Mouse (Mus musculus) adrenal gland, adult 8-10 months (tissue): ENCODE data around the gene Hibadh. TPM values are rescaled to one million over a fixed set of nuclear protein-coding genes. Genes with fewer than 3 reads are reported as not detected.
A peak's percentile ranks its signal among the peaks of the same experiment; 100 is the strongest.

Experiments used
- DNase-seq: peaks from one replicate; pipeline ENCODE4 v3.0.0; 2022
- total RNA-seq, 4 experiments: library from RNA; stranded (reverse); gene quantifications; 2 replicates each; pipeline ENCODE4 v1.2.4; 2022

Gene Hibadh
- total RNA-seq, 4 experiments from 2014 or later: 112 to 180 (median 143) TPM

DNA sequence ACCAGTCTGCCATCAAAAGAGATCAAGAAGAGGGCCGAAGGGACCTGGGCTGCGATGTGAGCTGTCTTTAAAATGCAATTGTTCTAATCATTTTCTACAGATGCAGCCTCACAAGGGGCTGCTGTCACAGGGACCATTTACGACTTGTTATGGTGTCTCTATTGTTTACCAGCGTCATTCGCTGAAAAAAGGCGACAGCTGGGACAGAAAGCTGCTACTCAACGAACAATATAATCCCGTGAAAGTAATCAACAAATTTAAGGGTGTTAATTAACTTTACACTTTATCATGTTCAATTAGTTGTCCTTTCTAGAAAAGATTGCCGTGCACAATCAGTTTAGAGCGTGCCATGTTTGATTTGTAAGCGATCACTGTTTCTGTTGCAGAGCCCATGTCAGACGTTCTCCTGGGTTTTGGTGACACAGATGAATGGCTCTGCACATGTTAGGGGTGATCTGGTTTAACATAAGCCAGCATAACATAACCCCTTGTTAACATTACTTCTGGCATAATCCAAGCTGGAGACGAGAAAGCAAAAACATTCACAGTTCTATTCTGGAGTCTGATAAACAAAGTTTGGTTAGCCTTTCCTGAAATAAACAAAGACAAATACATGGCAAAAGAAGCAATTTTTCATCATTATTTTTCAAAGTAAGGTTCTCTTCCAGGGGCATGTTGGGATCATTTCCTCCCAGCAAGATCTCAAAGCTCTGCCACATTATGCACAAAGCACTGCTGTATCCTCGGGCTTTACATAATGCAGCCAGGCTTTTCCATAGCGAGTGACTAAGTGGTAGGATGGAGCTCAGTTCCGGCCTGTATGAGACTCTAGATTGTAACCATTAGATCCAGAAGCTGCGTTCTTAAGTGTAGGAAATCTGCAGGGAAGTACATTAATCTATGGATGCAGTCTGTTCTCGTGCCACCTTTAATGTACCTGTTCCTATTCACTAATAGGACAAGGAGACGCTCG is 72.6 kb downstream of the Hibadh start:
- DNase-seq: no peak

DNA sequence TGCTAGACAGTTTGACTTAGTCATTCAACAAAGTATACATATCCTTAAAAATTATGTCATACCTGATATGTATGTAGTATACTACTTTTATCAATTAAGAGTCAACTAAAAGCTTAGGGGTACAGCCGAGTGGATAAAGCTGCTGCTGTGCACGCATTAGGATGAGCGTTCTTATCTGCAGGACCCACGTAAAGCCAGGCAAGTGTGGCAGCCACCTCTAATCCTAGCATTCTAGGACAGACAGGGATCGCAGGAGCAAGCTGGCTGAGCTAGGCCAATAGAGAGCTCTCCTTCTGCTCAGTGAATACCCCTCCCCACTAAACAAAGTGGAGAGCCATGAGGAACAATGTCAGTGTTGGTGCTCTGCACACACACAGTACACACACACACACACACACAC is 75.0 kb downstream of the Hibadh start:
- DNase-seq: no peak

- no peak for DNase-seq
Observed at GRCm38 (mm10) chr6:52562994-52563393, 77.2 kb downstream of the Hibadh start.

DNA sequence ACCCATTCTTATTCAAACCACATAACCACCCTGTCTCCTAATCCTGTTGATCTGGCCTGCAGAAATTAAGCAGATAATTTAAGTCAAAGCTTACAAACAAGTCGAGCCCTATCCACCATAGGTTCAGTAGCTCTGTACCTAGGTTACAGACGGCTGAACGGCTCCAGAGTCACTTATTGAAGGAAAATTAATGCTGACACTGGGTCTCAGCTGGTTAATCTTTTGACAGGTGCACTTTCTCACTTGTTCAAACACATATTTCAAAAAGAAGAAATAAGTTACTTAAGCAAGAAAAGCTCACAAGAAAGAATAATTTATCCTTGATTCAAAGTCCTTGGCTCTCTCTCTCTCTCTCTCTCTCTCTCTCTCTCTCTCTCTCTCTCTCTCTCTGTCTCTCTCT is 81.1 kb downstream of the Hibadh start:
- no peak for DNase-seq

- DNase-seq: no peak
Observed at GRCm38 (mm10) chr6:52544376-52544775, 95.8 kb downstream of the Hibadh start.

DNA sequence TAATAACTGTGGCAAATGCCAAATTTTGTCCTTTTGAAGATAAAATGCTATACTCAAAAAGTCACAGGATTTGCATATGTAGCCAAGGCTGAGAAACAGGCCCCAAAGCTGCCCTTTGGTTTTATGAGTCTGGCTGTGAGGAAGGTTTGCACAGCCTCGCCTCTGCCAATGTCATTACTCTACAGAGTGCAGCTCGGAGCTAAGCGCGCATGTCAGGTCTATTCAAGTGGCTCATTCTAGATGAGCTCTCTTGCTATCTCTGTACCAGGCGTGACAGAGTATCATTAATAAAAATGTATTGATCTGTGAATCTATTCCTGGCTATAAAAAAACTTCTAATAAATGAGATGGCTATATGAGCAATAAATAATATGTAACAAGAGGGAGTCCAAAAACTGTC is 97.7 kb downstream of the Hibadh start:
- no peak for DNase-seq

GRCm38 (mm10) chr6:52539911-52540310 is 100.3 kb downstream of the Hibadh start:
- no peak for DNase-seq

DNA sequence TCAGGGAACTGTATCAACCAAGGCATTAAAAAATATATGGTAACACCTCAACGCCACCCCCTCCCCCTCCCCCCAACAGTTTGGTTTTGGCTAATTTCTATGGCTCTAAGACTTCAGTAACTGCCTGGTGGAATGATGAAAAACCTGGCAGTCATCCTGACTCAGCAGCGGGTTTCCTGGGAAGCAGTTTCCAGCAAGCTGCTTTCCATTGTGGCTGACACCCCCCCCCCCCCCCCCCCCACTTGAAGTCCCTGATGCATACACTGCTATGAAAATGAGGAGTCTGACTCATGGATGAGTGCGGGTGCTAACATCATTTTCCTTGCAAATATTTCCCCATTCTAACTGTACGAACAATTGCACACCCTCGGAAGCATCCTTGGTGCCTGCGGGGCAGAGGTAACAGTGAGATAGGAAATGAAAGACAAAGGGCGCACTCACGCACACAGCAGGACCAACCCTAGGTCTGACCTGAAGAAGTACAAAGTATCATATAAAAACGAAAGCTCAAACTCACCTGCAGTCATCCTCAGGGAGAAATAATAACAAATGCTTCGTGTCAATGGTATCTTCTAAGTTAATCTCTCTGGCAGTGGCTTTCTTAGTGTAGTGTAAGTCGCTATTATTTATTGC is 105.0 kb downstream of the Hibadh start:
- no peak for DNase-seq

GRCm38 (mm10) chr6:52532144-52532492 is 108.1 kb downstream of the Hibadh start:
- no peak for DNase-seq

DNA sequence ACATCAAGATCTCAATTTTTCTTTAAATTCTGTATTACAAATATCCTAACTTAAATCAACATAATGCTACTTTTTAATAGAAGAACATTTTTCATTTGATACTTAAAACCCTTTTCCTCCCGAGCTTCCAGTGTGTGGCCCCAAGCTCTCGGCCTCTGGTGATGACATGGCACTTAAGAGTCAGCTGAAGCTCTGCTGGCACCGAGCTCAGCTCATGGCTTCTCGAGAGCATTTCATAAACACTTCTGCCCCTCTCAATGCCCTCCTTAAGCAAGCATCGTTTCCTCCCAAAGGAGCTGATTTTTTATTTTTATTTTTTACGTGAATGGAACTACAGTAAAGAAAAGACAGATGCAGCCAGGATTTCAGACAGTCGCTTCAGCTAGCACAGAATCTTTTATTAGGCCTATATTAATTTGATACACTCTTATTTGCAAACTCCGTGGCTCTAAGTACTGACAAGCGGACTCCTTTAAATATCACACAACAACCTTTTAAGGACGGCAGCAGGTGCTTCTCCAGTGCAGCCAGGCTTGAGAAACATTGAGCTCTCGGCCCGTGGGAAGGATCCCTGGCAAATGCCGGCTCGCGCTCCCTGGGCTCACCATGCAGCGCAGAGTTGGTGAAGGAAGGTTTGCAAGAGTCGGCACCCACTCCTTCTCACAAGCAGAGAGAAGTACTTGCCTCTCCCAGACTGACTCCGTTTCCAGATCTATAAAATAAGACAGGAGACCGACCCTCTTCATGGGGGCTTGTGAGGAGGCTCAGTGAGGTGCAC is 108.6 kb downstream of the Hibadh start:
- no peak for DNase-seq

- no peak for DNase-seq
Observed at GRCm38 (mm10) chr6:52530861-52531260, 109.3 kb downstream of the Hibadh start.

DNA sequence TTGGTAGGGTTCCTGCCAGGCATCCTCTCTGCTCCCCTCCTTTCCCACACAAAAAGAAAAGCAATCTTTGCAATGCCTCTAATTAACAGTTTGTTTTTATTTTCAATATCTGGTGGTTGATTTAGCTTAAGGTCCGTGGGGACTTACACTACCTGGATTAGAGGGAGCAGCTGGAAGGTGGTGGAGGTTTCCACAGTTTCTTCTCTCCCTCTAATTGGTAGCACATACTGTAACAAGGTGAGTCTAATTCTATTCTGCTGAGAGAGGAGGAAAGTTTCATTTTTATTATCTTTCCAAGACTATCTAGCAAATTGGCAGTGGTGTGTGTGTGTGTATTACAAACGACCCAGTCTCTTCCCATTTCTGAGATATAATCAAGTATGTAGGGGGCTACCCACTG is 116.0 kb downstream of the Hibadh start:
- DNase-seq: no peak

GRCm38 (mm10) chr6:52518704-52519103 is 121.5 kb downstream of the Hibadh start:
- no peak for DNase-seq

DNA sequence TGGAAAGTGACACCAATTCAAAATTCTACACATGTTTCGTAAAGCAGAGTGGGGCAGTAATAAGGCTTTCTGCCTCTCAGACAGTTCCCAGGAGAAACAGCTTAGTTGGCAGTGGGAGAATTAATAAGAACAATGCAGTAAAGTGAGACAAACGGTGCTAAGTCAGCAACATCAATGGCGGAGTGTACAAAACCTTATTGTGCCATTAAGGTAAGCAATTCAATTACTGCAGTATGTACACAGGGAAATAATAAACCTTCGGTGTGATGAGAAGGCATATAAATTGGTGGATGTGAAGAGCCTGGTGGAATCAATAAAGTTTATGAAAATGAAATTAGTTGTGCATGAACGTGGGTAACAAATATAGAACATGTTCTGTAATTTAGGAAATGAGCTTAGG is 122.9 kb downstream of the Hibadh start:
- DNase-seq: no peak

- peak; percentile 24 for DNase-seq
Observed at GRCm38 (mm10) chr6:52513876-52514405, 126.2 kb downstream of the Hibadh start.

- no peak for DNase-seq
Observed at GRCm38 (mm10) chr6:52508789-52509188, 131.4 kb downstream of the Hibadh start.

- no peak for DNase-seq
Observed at GRCm38 (mm10) chr6:52507946-52508345, 132.2 kb downstream of the Hibadh start.

GRCm38 (mm10) chr6:52507171-52507570 is 133.0 kb downstream of the Hibadh start:
- DNase-seq: no peak

DNA sequence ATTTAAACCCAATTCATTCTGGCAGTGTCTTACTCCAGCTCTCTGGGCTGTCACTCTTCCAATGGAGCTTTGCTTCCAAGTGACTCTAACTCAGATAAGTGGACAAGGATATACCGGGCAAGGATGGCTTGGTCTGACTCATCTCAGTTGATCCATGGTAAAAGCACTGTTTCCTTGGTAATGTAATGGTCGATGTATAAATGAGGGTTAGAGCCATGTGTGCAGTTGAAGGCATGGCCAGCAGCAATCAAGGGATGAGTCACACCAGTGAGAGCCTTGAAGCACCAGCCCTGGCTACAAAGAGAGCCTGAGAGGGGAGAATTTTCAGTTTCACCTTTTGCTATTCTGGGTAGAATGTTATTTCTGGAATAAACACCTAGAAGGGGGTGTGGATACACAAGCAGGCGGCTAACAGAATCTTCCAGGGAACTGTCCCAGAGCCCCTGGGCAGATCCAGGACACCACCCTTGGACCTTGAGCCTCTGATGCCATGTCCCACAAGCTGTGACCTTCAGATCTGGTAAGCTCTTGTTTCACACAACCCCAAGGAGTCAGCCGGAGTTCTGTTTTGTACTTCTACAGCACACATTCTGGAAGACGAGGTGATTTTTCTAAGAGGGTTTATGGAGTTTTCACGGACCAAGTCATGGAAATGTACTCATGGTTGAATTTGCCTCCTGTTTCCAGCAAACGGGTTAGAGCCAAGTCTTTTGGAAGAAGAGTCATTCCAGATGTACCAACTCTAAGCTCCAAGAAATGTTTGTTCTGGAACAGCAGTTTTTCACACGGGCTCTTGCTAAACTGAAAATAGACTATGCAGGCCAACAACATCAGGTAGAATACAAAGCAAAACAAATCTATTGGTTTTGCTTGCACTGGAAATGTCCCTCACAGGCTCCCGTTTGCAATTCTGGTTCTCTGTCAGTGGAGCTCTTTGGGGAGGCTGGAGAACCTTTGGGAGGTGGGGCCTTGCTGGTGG is 134.1 kb downstream of the Hibadh start:
- peak; percentile 60 for DNase-seq

GRCm38 (mm10) chr6:52504676-52505460 is 135.3 kb downstream of the Hibadh start:
- DNase-seq: no peak

DNA sequence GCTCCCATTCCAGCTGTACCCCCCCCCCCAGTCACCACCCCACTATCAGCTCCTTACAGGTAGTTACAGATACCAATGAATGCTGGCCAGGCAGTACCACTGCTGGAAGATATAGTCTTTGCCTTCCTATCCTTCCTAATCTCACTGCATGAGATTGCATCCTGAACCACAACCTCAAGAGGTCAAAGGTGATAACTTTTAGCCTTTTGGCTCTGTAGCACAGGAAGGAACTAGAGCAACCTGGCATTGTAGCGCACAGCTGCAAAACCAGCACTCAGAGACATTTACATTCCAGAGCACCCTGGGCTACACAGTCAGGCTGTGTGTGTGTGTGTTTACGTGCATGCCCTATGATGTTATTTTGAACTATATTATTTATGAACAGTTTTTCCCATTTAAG is 137.2 kb downstream of the Hibadh start:
- DNase-seq: no peak
